Mouse (Mus musculus) midbrain, embryonic 12.5 days (tissue): ENCODE results near the gene Gm26602. TPM values are rescaled to one million over a fixed set of nuclear protein-coding genes. Genes with fewer than 3 reads are reported as not detected.
"Not testable (repeated sequence)": the region's sequence is repeated elsewhere in the genome, so short reads cannot be mapped to it uniquely, and the experiment has no call there.

ENCODE experiments used
- ATAC-seq: fragments of 200-750 bp; cut with Nextera tagmentation; 2 replicates; pipeline ENCODE4 v1.8.0; 2017; ENCODE audit warnings: low read depth, moderate TSS enrichment, moderate library complexity; ENCODE audit not compliant: low FRiP score
- H3K27ac ChIP-seq: fragments of 300-500 bp; sonication (generic); replicated peaks from 2 replicates; pipeline ENCODE4 v1.5.1; 2016; ENCODE audit warnings: mild to moderate bottlenecking
- H3K27me3 ChIP-seq: fragments of 300-500 bp; sonication (generic); 2 replicates; pipeline ENCODE4 v1.6.1; 2016; ENCODE audit warnings: mild to moderate bottlenecking
- H3K36me3 ChIP-seq: fragments of 300-500 bp; sonication (generic); 2 replicates; pipeline ENCODE4 v1.6.1; 2016
- H3K4me1 ChIP-seq: fragments of 300-500 bp; sonication (generic); 2 replicates; pipeline ENCODE4 v1.6.1; 2016
- H3K4me2 ChIP-seq: fragments of 300-500 bp; sonication (generic); replicated peaks from 2 replicates; pipeline ENCODE4 v1.6.1; 2016; ENCODE audit warnings: mild to moderate bottlenecking, moderate library complexity
- H3K4me3 ChIP-seq: fragments of 300-500 bp; sonication (generic); 2 replicates; pipeline ENCODE4 v1.5.1; 2016; ENCODE audit warnings: mild to moderate bottlenecking
- H3K9ac ChIP-seq: fragments of 300-500 bp; sonication (generic); replicated peaks from 2 replicates; pipeline ENCODE4 v1.6.1; 2016; ENCODE audit warnings: mild to moderate bottlenecking, moderate library complexity
- H3K9me3 ChIP-seq: fragments of 300-500 bp; sonication (generic); 2 replicates; pipeline ENCODE4 v1.6.1; 2016; ENCODE audit warnings: mild to moderate bottlenecking
- WGBS: fragments of 180-500 bp; shearing (Covaris S2); methylation state at CpG from one replicate; pipeline ENCODE4 v1.1.7; 2016; 5-methylcytosine and 5-hydroxymethylcytosine counted together
- polyA plus RNA-seq: library from polyadenylated mRNA; unstranded; fragments of >200 nt; fragmentation: Nextera tagmentation; extraction: Ambion mirVana; gene quantifications from 2 replicates; pipeline ENCODE4 v1.2.1, GENCODE M21; 2016

Gm26602 gene
- polyA plus RNA-seq, 1 experiment from 2014 or later: 34.2 TPM

GRCm38 (mm10) chr10:79889386-79889785, 21.3 kb upstream of the Gm26602 start:
- no peaks in the 10 kb centered on the region for H3K4me1 ChIP-seq
- no peak for ATAC-seq
- H3K4me2 ChIP-seq: no peak overlapping the region
- H3K4me3 ChIP-seq: no peak overlapping the region
- H3K9me3 ChIP-seq: no peaks in the 10 kb centered on the region
- H3K36me3 ChIP-seq: peaks cover 3% of the 10 kb centered on the region; the same call in 1 of the 2 replicates
- H3K27ac ChIP-seq: no peak overlapping the region
- no peak overlapping the region for H3K9ac ChIP-seq
- WGBS: 98% methylated on average over 2 of the region's 2 CpGs
- peaks cover 26% of the 10 kb centered on the region for H3K27me3 ChIP-seq

- whole genome bisulfite sequencing: 39% methylated on average over 5 of the region's 5 CpGs
- Histone ChIP-seq H3K27me3 (peaks cover 26% of the 10 kb centered on the region; the same call in 1 of the 2 replicates), H3K9ac (no peak within 1 kb of the TSS), H3K9me3 (no peaks in the 10 kb centered on the region), H3K4me3 (no peak within 1 kb of the TSS), H3K27ac (no peak within 1 kb of the TSS), H3K4me1 (no peaks in the 10 kb centered on the region), H3K36me3 (peaks cover 13% of the 10 kb centered on the region), H3K4me2 (no peak within 1 kb of the TSS)
- ATAC-seq: no peak
Observed at GRCm38 (mm10) chr10:79890670-79891069, 20.0 kb upstream of the Gm26602 start, which contains the start of gene Cfd. Gene Cfd (plus strand): TSS chr10:79890853.

GRCm38 (mm10) chr10:79892451-79893118, 18.1 kb upstream of the Gm26602 start:
- H3K4me2 ChIP-seq, H3K4me1 ChIP-seq, H3K9me3 ChIP-seq, H3K9ac ChIP-seq, H3K27ac ChIP-seq, H3K4me3 ChIP-seq: not testable (repeated sequence)
- peaks cover 27% of the 10 kb centered on the region; the same call in 1 of the 2 replicates for H3K27me3 ChIP-seq
- 44% methylated on average over 22 of the region's 22 CpGs for WGBS
- peak; percentile 47; the same call in 1 of the 2 replicates for ATAC-seq
- peaks cover 32% of the 10 kb centered on the region for H3K36me3 ChIP-seq

- no peak overlapping the region for H3K9ac ChIP-seq
Observed at GRCm38 (mm10) chr10:79896306-79896705, 14.3 kb upstream of the Gm26602 start.

DNA sequence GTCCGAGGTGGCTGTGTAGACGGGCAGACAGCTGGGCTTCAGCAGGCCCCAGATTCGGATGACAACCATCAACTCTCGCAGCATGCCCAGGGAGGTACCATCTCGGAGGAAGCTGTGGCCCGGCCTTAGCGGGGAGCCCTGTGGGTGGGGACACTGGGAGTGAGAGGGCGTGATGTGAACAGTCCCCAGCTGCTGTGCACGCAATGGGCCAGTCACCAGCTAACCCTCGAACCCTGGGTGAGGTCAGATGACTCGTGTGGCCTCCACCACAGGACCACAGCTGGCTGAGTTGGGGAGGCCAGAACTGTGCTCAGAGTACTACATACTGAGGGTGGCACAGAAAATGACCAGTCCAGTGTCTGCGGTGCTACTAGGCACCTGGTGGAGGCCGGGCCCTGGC, 13.8 kb upstream of the Gm26602 start:
- no peaks in the 10 kb centered on the region for H3K9me3 ChIP-seq
- no peak overlapping the region for H3K4me2 ChIP-seq
- 89% methylated on average over 13 of the region's 13 CpGs for WGBS
- H3K27me3 ChIP-seq: peaks cover 32% of the 10 kb centered on the region
- H3K36me3 ChIP-seq: peaks cover 51% of the 10 kb centered on the region
- peaks cover 14% of the 10 kb centered on the region for H3K4me1 ChIP-seq
- no peak overlapping the region for H3K9ac ChIP-seq
- H3K27ac ChIP-seq: no peak overlapping the region
- ATAC-seq: no peak
- H3K4me3 ChIP-seq: no peak overlapping the region

More at GRCm38 (mm10) chr10:79896306-79896705, 14.3 kb upstream of the Gm26602 start:
- H3K4me3 ChIP-seq: no peak overlapping the region
- ATAC-seq: no peak
- H3K9me3 ChIP-seq: no peaks in the 10 kb centered on the region
- no peak overlapping the region for H3K27ac ChIP-seq
- peaks cover 9% of the 10 kb centered on the region for H3K4me1 ChIP-seq
- WGBS: 93% methylated on average over 16 of the region's 16 CpGs
- peaks cover 37% of the 10 kb centered on the region for H3K27me3 ChIP-seq
- peaks cover 51% of the 10 kb centered on the region for H3K36me3 ChIP-seq
- no peak overlapping the region for H3K4me2 ChIP-seq

DNA sequence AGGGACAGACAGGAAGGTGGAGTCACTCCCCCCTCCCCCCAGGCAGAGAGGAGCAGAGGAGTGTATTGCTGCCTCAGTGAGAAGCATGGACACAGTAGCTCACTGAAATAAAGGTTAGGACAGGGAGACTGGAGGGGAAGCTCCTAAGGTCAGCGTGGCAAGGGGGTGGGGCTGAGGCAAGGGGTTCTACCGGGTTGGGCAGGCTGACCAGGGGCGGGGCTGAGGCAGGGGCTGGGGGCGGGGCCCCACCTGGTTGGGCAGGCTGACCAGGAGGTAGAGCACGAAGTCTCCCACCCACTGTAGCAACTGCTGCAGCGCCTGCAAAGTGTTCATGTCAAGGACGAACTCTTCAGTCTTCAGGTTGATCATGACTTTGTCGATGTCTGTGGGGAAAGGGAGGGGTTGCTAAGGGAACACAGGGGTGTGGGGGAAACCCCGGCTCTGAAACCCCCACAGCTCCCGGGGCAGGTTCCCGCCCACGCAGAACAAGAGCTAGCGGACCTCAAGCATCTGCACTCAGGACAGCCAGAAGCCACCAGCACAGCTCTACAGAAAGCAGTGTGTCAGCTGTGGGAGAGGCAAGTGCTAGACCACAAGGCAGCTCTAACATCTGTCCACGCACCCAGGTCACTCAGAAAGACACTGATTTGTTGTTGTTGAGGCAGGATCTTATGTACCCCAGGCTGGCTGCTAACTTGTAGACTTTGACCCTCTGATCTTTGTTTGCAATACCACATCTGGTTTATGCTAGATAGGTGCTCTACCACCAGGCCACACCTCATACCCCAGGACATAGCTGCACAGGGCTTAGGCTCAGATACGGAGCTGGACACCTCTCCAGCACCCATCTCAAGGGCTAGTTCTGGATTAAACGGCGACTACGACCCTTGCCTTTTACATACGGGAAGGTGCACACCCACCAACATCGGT, 13.1 kb upstream of the Gm26602 start:
- WGBS: 56% methylated on average over 20 of the region's 20 CpGs
- peaks cover 52% of the 10 kb centered on the region for H3K36me3 ChIP-seq

DNA sequence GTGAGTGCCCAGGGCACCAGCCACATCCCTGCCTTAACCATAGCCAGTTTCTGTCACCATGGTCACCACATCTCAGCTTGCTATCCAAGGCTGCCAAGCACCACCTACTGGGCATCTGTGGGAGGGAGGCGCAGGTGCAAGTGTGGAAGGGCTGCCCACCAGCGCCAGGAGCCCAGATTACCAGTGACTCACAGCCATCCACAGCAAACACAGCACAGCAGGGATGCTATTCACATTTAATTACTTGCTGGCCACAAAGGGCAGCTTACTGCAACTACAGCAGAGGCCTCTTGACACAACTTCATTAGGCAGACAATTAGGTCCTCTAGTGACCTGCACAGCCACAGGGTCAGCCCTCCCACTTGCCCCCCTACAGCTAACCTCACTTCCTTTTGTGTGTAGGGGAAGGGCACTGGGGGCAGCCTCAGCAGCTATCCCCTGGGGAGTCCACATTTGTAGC, 9.7 kb upstream of the Gm26602 start:
- Histone ChIP-seq H3K9ac (no peak overlapping the region), H3K4me2 (no peak overlapping the region), H3K9me3 (no peaks in the 10 kb centered on the region), H3K4me3 (no peak overlapping the region), H3K36me3 (peaks cover 62% of the 10 kb centered on the region), H3K4me1 (peaks cover 14% of the 10 kb centered on the region), H3K27me3 (peaks cover 39% of the 10 kb centered on the region), H3K27ac (peak overlapping the region; percentile 63)
- peak; percentile 52 for ATAC-seq
- 0% methylated on average over 2 of the region's 2 CpGs for WGBS

More for the DNA sequence above, 13.1 kb upstream of the Gm26602 start:
- Histone ChIP-seq H3K9me3 (no peaks in the 10 kb centered on the region), H3K4me2 (no peak overlapping the region), H3K4me3 (no peak overlapping the region), H3K9ac (no peak overlapping the region), H3K4me1 (peaks cover 14% of the 10 kb centered on the region), H3K27me3 (peaks cover 32% of the 10 kb centered on the region), H3K27ac (no peak overlapping the region)
- ATAC-seq: no peak

- WGBS: 91% methylated on average over 9 of the region's 9 CpGs
- Histone ChIP-seq H3K4me2 (no peak overlapping the region), H3K27ac (no peak overlapping the region), H3K9me3 (no peaks in the 10 kb centered on the region), H3K36me3 (peaks cover 53% of the 10 kb centered on the region), H3K4me3 (no peak overlapping the region), H3K27me3 (peaks cover 13% of the 10 kb centered on the region), H3K4me1 (peaks cover 10% of the 10 kb centered on the region), H3K9ac (no peak overlapping the region)
- ATAC-seq: no peak
Observed at GRCm38 (mm10) chr10:79906712-79907111, 3.9 kb upstream of the Gm26602 start.

GRCm38 (mm10) chr10:79907415-79907814, 3.2 kb upstream of the Gm26602 start:
- no peak overlapping the region for H3K9ac ChIP-seq
- H3K36me3 ChIP-seq: peaks cover 61% of the 10 kb centered on the region

DNA sequence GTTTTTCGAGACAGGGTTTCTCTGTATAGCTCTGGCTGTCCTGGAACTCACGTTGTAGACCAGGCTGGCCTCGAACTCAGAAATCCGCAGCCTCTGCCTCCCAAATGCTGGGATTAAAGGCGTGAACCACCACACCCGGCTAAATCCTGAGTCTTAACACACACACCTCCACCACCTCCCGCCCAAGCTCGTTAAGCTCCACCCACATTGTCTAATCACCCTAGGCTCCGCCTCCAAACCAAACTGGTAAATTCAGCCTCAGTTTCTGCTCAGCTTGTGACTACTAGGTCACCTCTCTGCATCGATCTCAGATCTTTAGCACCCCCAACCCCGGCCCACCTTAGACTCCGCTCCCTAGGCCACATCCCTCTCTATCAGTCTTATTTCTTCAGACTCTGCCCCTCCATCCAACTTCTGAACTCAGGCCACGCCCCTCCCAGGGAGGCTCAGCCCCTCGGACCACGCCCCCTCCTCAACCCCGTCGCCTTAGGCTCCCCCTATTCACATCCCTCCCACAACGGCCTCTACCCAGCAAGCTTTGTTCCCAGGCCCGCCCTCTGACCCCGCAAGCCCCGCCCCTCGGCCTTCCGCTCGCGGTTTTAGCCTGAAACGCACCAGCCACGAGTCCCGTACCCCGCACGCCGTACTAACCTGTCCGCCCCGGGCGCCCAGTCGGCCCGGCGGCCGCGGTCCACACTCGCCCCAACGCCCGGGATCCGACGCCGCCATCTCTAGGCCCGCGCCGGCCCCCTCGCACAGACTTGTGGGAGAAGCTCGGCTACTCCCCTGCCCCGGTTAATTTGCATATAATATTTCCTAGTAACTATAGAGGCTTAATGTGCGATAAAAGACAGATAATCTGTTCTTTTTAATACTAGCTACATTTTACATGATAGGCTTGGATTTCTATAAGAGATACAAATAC, 2.2 kb upstream of the Gm26602 start, which contains the start of gene Med16:
Med16 (minus strand) TSS at position 757 of the 925 bp plus-strand sequence.
- ATAC-seq: peak; percentile 93
- WGBS: 2% methylated on average over 52 of the region's 52 CpGs
- Histone ChIP-seq H3K36me3 (peaks cover 57% of the 10 kb centered on the region), H3K4me3 (peak within 1 kb of the TSS; percentile 64), H3K27me3 (no peaks in the 10 kb centered on the region), H3K4me1 (peaks cover 9% of the 10 kb centered on the region), H3K4me2 (peak within 1 kb of the TSS; percentile 46), H3K27ac (peak within 1 kb of the TSS; percentile 98), H3K9me3 (no peaks in the 10 kb centered on the region), H3K9ac (peak within 1 kb of the TSS; percentile 73)

More at GRCm38 (mm10) chr10:79907415-79907814, 3.2 kb upstream of the Gm26602 start:
- H3K9me3 ChIP-seq: no peaks in the 10 kb centered on the region
- H3K4me3 ChIP-seq: no peak overlapping the region
- H3K4me1 ChIP-seq: peaks cover 9% of the 10 kb centered on the region
- H3K27ac ChIP-seq: no peak overlapping the region
- 98% methylated on average over 10 of the region's 10 CpGs for WGBS
- H3K4me2 ChIP-seq: no peak overlapping the region
- peaks cover 9% of the 10 kb centered on the region for H3K27me3 ChIP-seq
- no peak for ATAC-seq
